Mouse (Mus musculus) hindbrain, postnatal 0 days (tissue): ENCODE measurements around the gene Gm13757. TPM values are rescaled to one million over a fixed set of nuclear protein-coding genes. Genes with fewer than 3 reads are reported as not detected.
"Not testable (repeated sequence)": the region's sequence is repeated elsewhere in the genome, so short reads cannot be mapped to it uniquely, and the experiment has no call there.

Experiments used
- ATAC-seq: fragments of 200-750 bp; cut with Nextera tagmentation; 2 replicates; pipeline ENCODE4 v1.8.0; 2017; ENCODE audit warnings: mild to moderate bottlenecking, moderate TSS enrichment, moderate library complexity
- DNase-seq: peaks from one replicate; pipeline ENCODE4 v3.0.0-alpha.2; 2015; ENCODE audit warnings: low spot score
- H3K27ac ChIP-seq: fragments of 300-500 bp; sonication (generic); 2 replicates; pipeline ENCODE4 v1.5.1; 2014; ENCODE audit warnings: mild to moderate bottlenecking
- H3K27me3 ChIP-seq: fragments of 300-500 bp; sonication (generic); 2 replicates; pipeline ENCODE4 v1.6.1; 2014; ENCODE audit warnings: low read length, mixed read lengths; ENCODE audit not compliant: insufficient read depth
- H3K36me3 ChIP-seq: fragments of 300-500 bp; sonication (generic); 2 replicates; pipeline ENCODE4 v1.6.1; 2014; ENCODE audit warnings: low read length, mixed read lengths; ENCODE audit not compliant: insufficient read depth
- H3K4me1 ChIP-seq: fragments of 300-500 bp; sonication (generic); 2 replicates; pipeline ENCODE4 v1.6.1; 2014; ENCODE audit warnings: antibody characterized with exemption, low read length, mixed read lengths; ENCODE audit not compliant: insufficient read depth
- H3K4me2 ChIP-seq: fragments of 300-500 bp; sonication (generic); 2 replicates; pipeline ENCODE4 v1.6.1; 2014; ENCODE audit warnings: low read depth, mild to moderate bottlenecking, low read length, moderate library complexity, mixed read lengths
- H3K4me3 ChIP-seq: fragments of 300-500 bp; sonication (generic); 2 replicates; pipeline ENCODE4 v1.5.1; 2014; ENCODE audit warnings: low read length
- H3K9ac ChIP-seq: fragments of 300-500 bp; sonication (generic); replicated peaks from 2 replicates; pipeline ENCODE4 v1.6.1; 2014; ENCODE audit warnings: mild to moderate bottlenecking, low read length, moderate library complexity, mixed read lengths
- H3K9me3 ChIP-seq: fragments of 300-500 bp; sonication (generic); 2 replicates; pipeline ENCODE4 v1.6.1; 2016; ENCODE audit warnings: low read length, mixed read lengths
- CTCF ChIP-seq: IDR thresholded peaks from 2 replicates; pipeline ENCODE4 v1.5.1; 2016; ENCODE audit warnings: antibody characterized with exemption, control low read depth, low read depth
- WGBS: fragments of 180-500 bp; shearing (Covaris S2); extraction: QIAGEN DNeasy Blood & Tissue Kit; methylation state at CpG from one replicate; pipeline ENCODE4 v1.1.7; 2014; 5-methylcytosine and 5-hydroxymethylcytosine counted together
- polyA plus RNA-seq: library from polyadenylated mRNA; unstranded; fragments of >200 nt; fragmentation: Nextera tagmentation; extraction: Ambion mirVana; gene quantifications from 2 replicates; pipeline ENCODE4 v1.2.1, GENCODE M21; 2015
- total RNA-seq: library from RNA; depleted of rRNA; stranded (reverse); fragments of >200 nt; gene quantifications from 2 replicates; pipeline ENCODE4 v1.2.3, GENCODE M21; 2014; rRNA removed

Gene Gm13757
- total RNA-seq: not detected in 2 replicates
- polyA plus RNA-seq: not detected in 2 replicates

GRCm38 (mm10) chr2:88449031-88449430, at the start of gene Gm13757:
TSS of gene Gm13757 (minus strand) at chr2:88449131.
- Histone ChIP-seq H3K4me1 (no peaks in the 10 kb centered on the region), H3K9ac (no peak within 1 kb of the TSS), H3K4me3 (no peak within 1 kb of the TSS), H3K36me3 (no peaks in the 10 kb centered on the region), H3K27ac (no peak within 1 kb of the TSS), H3K27me3 (no peaks in the 10 kb centered on the region), H3K4me2 (no peak within 1 kb of the TSS), H3K9me3 (no peaks in the 10 kb centered on the region)
- 94% methylated on average over 1 of the region's 1 CpGs for WGBS
- ATAC-seq (no peak), DNase-seq (no peak)
- TF ChIP-seq CTCF: no peak

- DNase-seq: no peak
- 63% methylated on average over 2 of the region's 2 CpGs for WGBS
- ATAC-seq: no peak
These were observed 44.1 kb upstream of the Gm13757 start, which contains the start of gene Olfr1185-ps1 for GRCm38 (mm10) chr2:88493020-88493419. TSS of gene Olfr1185-ps1 (plus strand) at chr2:88493320.

GRCm38 (mm10) chr2:88483298-88483697, 34.4 kb upstream of the Gm13757 start, which contains the start of gene Olfr1184:
TSS of gene Olfr1184 (plus strand) at chr2:88483598.
- WGBS: 93% methylated on average over 2 of the region's 2 CpGs
- H3K9me3 ChIP-seq: no peaks in the 10 kb centered on the region
- H3K4me3 ChIP-seq: no peak within 1 kb of the TSS
- ATAC-seq (no peak), DNase-seq (no peak)
- H3K27ac ChIP-seq: no peak within 1 kb of the TSS
- no peak for TF ChIP-seq CTCF
- no peaks in the 10 kb centered on the region for H3K4me1 ChIP-seq
- H3K36me3 ChIP-seq: no peaks in the 10 kb centered on the region
- no peak within 1 kb of the TSS for H3K4me2 ChIP-seq
- H3K27me3 ChIP-seq: no peaks in the 10 kb centered on the region
- H3K9ac ChIP-seq: no peak within 1 kb of the TSS

More at GRCm38 (mm10) chr2:88493020-88493419, 44.1 kb upstream of the Gm13757 start, which contains the start of gene Olfr1185-ps1:
- no peak for TF ChIP-seq CTCF
- no peaks in the 10 kb centered on the region for H3K27me3 ChIP-seq
- H3K27ac ChIP-seq: no peak within 1 kb of the TSS
- H3K4me2 ChIP-seq: no peak within 1 kb of the TSS
- H3K4me1 ChIP-seq: no peaks in the 10 kb centered on the region
- no peak within 1 kb of the TSS for H3K4me3 ChIP-seq
- H3K9ac ChIP-seq: no peak within 1 kb of the TSS
- no peaks in the 10 kb centered on the region for H3K36me3 ChIP-seq
- no peaks in the 10 kb centered on the region for H3K9me3 ChIP-seq

GRCm38 (mm10) chr2:88454567-88454966, 5.6 kb upstream of the Gm13757 start, which contains the start of gene Olfr1183:
TSS of gene Olfr1183 (plus strand) at chr2:88454867.
- not testable (repeated sequence) for H3K9ac ChIP-seq, DNase-seq, H3K4me2 ChIP-seq, ATAC-seq, H3K4me3 ChIP-seq, H3K36me3 ChIP-seq, H3K9me3 ChIP-seq, H3K27me3 ChIP-seq, H3K4me1 ChIP-seq, H3K27ac ChIP-seq
- 92% methylated on average over 1 of the region's 1 CpGs for WGBS

GRCm38 (mm10) chr2:88426071-88426470, 22.9 kb downstream of the Gm13757 start, which contains the start of gene Olfr1181:
TSS of gene Olfr1181 (minus strand) at chr2:88426171.
- Histone ChIP-seq H3K9ac (no peak within 1 kb of the TSS), H3K36me3 (no peaks in the 10 kb centered on the region), H3K27ac (no peak within 1 kb of the TSS), H3K4me3 (no peak within 1 kb of the TSS), H3K27me3 (no peaks in the 10 kb centered on the region), H3K9me3 (no peaks in the 10 kb centered on the region), H3K4me1 (no peaks in the 10 kb centered on the region), H3K4me2 (no peak within 1 kb of the TSS)
- no peak for ATAC-seq
- DNase-seq: no peak
- 89% methylated on average over 1 of the region's 1 CpGs for WGBS
- TF ChIP-seq CTCF: no peak

- no peak for DNase-seq
- H3K9me3 ChIP-seq: no peaks in the 10 kb centered on the region
- no peaks in the 10 kb centered on the region for H3K27me3 ChIP-seq
- H3K9ac ChIP-seq: no peak within 1 kb of the TSS
- ATAC-seq: no peak
- H3K4me3 ChIP-seq: no peak within 1 kb of the TSS
- H3K36me3 ChIP-seq: no peaks in the 10 kb centered on the region
- WGBS: 83% methylated on average over 2 of the region's 2 CpGs
- no peak within 1 kb of the TSS for H3K27ac ChIP-seq
- H3K4me2 ChIP-seq: no peak within 1 kb of the TSS
- no peaks in the 10 kb centered on the region for H3K4me1 ChIP-seq
- no peak for TF ChIP-seq CTCF
These were observed 29.9 kb downstream of the Gm13757 start, which contains the start of gene Olfr1180 for GRCm38 (mm10) chr2:88419051-88419450. TSS of gene Olfr1180 (minus strand) at chr2:88419151.

GRCm38 (mm10) chr2:88406353-88406752, 42.6 kb downstream of the Gm13757 start, which contains the start of gene Olfr1179:
TSS of gene Olfr1179 (minus strand) at chr2:88406453.
- 81% methylated on average over 3 of the region's 3 CpGs for WGBS
- H3K4me1 ChIP-seq: no peaks in the 10 kb centered on the region
- no peak for TF ChIP-seq CTCF
- H3K4me2 ChIP-seq: no peak within 1 kb of the TSS
- no peak for ATAC-seq
- no peak within 1 kb of the TSS for H3K9ac ChIP-seq
- H3K27me3 ChIP-seq: no peaks in the 10 kb centered on the region
- H3K36me3 ChIP-seq: no peaks in the 10 kb centered on the region
- H3K9me3 ChIP-seq: no peaks in the 10 kb centered on the region
- no peak within 1 kb of the TSS for H3K4me3 ChIP-seq
- H3K27ac ChIP-seq: no peak within 1 kb of the TSS
- no peak for DNase-seq

Other genes with a start within 250 kb of the Gm13757 start
- gene Olfr1170, start 220.8 kb downstream of the Gm13757 start, total RNA-seq: not detected in 2 replicates
- not detected in 2 replicates for gene Olfr1170, start 220.8 kb downstream of the Gm13757 start, polyA plus RNA-seq
- gene Olfr1173, start 169.3 kb downstream of the Gm13757 start, total RNA-seq: not detected in 2 replicates
- not detected in 2 replicates for gene Olfr1173, start 169.3 kb downstream of the Gm13757 start, polyA plus RNA-seq
- gene Olfr1174-ps, start 134.0 kb downstream of the Gm13757 start, total RNA-seq: not detected in 2 replicates
- not detected in 2 replicates for gene Olfr1174-ps, start 134.0 kb downstream of the Gm13757 start, polyA plus RNA-seq
- not detected in 2 replicates for gene Olfr1175-ps, start 121.9 kb downstream of the Gm13757 start, total RNA-seq
- gene Olfr1175-ps, start 121.9 kb downstream of the Gm13757 start, polyA plus RNA-seq: not detected in 2 replicates
- gene Olfr1176, start 112.4 kb downstream of the Gm13757 start, total RNA-seq: not detected in 2 replicates
- not detected in 2 replicates for gene Olfr1176, start 112.4 kb downstream of the Gm13757 start, polyA plus RNA-seq
- not detected in 2 replicates for gene Olfr1177-ps, start 102.6 kb downstream of the Gm13757 start, total RNA-seq
- not detected in 2 replicates for gene Olfr1177-ps, start 102.6 kb downstream of the Gm13757 start, polyA plus RNA-seq
- not detected in 2 replicates for gene Olfr1178, start 62.1 kb downstream of the Gm13757 start, total RNA-seq
- not detected in 2 replicates for gene Olfr1178, start 62.1 kb downstream of the Gm13757 start, polyA plus RNA-seq
- not detected in 2 replicates for gene Olfr1179, start 42.7 kb downstream of the Gm13757 start, total RNA-seq
- gene Olfr1179, start 42.7 kb downstream of the Gm13757 start, polyA plus RNA-seq: not detected in 2 replicates
- not detected in 2 replicates for gene Olfr1180, start 30.0 kb downstream of the Gm13757 start, total RNA-seq
- gene Olfr1180, start 30.0 kb downstream of the Gm13757 start, polyA plus RNA-seq: not detected in 2 replicates
- gene Olfr1181, start 23.0 kb downstream of the Gm13757 start, total RNA-seq: not detected in 2 replicates
- not detected in 2 replicates for gene Olfr1181, start 23.0 kb downstream of the Gm13757 start, polyA plus RNA-seq
- gene Olfr1183, start 5.7 kb upstream of the Gm13757 start, total RNA-seq: not detected in 2 replicates
- gene Olfr1183, start 5.7 kb upstream of the Gm13757 start, polyA plus RNA-seq: not detected in 2 replicates
- gene Olfr1184, start 34.5 kb upstream of the Gm13757 start, total RNA-seq: not detected in 2 replicates
- not detected in 2 replicates for gene Olfr1184, start 34.5 kb upstream of the Gm13757 start, polyA plus RNA-seq
- gene Olfr1185-ps1, start 44.2 kb upstream of the Gm13757 start, total RNA-seq: not detected in 2 replicates
- gene Olfr1185-ps1, start 44.2 kb upstream of the Gm13757 start, polyA plus RNA-seq: not detected in 2 replicates
- gene Olfr1186, start 69.4 kb upstream of the Gm13757 start, total RNA-seq: not detected in 2 replicates
- not detected in 2 replicates for gene Olfr1186, start 69.4 kb upstream of the Gm13757 start, polyA plus RNA-seq
- gene Olfr1188, start 107.8 kb upstream of the Gm13757 start, total RNA-seq: not detected in 2 replicates
- gene Olfr1188, start 107.8 kb upstream of the Gm13757 start, polyA plus RNA-seq: not detected in 2 replicates
- not detected in 2 replicates for gene Olfr1189, start 137.3 kb upstream of the Gm13757 start, total RNA-seq
- gene Olfr1189, start 137.3 kb upstream of the Gm13757 start, polyA plus RNA-seq: not detected in 2 replicates
- not detected in 2 replicates for gene Olfr1191-ps1, start 191.4 kb upstream of the Gm13757 start, total RNA-seq
- not detected in 2 replicates for gene Olfr1191-ps1, start 191.4 kb upstream of the Gm13757 start, polyA plus RNA-seq
- not detected in 2 replicates for gene Olfr1192-ps1, start 199.4 kb upstream of the Gm13757 start, total RNA-seq
- not detected in 2 replicates for gene Olfr1192-ps1, start 199.4 kb upstream of the Gm13757 start, polyA plus RNA-seq
- gene Olfr1193, start 226.5 kb upstream of the Gm13757 start, total RNA-seq: not detected in 2 replicates
- not detected in 2 replicates for gene Olfr1193, start 226.5 kb upstream of the Gm13757 start, polyA plus RNA-seq
- gene Olfr1195, start 240.1 kb upstream of the Gm13757 start, total RNA-seq: not detected in 2 replicates
- gene Olfr1195, start 240.1 kb upstream of the Gm13757 start, polyA plus RNA-seq: not detected in 2 replicates